Mouse (Mus musculus) small intestine, adult 2 months (tissue): ENCODE data around the gene Ugt2b1.

Experiments
- CTCF ChIP-seq: fragments of 200-500 bp; IDR thresholded peaks from 2 replicates; pipeline ENCODE4 v1.5.1; 2012; ENCODE audit warnings: low read depth, mild to moderate bottlenecking, control low read depth, inconsistent platforms, low read length, moderate library complexity, mixed read lengths; ENCODE audit not compliant: insufficient replicate concordance, insufficient read length; ENCODE audit errors: extremely low read depth
- POLR2A ChIP-seq: fragments of 200-500 bp; IDR thresholded peaks from 2 replicates; pipeline ENCODE4 v1.6.1; 2012; ENCODE audit warnings: low read depth, mild to moderate bottlenecking, control low read depth, inconsistent platforms, low read length, moderate library complexity

GRCm38 (mm10) chr5:86888420-86888819 is 37.9 kb downstream of the Ugt2b1 start:
- TF ChIP-seq CTCF (no peak), POLR2A (no peak)
